Mouse (Mus musculus): Measurements from ENCODE around the gene Slc30a7. TPM values are rescaled to one million over a fixed set of nuclear protein-coding genes. Genes with fewer than 3 reads are reported as not detected.

The Slc30a7 gene
- polyA plus RNA-seq, 1 experiment from 2014 or later: 29.5 TPM

DNA sequence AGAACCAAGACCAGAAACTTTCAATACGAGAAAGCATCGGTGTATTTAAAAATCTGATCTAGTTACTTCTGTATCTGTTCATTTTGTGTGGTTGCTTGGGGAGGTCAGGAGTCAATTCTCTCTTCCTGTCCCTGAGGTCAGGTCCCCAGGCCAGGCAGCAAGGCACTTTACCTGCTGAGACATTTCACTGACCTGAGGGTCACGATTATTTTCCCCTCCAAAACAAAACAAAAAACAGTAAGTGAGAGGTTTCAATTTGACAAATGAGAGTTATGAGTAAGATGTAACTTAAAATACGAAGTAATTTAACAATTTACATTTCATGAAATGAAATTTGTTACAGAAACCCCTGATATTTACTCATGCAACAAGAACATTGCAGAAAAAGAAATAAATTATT is 54.9 kb downstream of the Slc30a7 start:
- peaks cover 74% of the 10 kb centered on the region for H3K36me3 ChIP-seq
- H3K27ac ChIP-seq: no peak overlapping the region
- WGBS: 89% methylated on average over 4 of the region's 4 CpGs
- DNase-seq (ENCODE audit: low spot score): no peak
- H3K4me1 ChIP-seq: no peaks in the 10 kb centered on the region
- H3K27me3 ChIP-seq (ENCODE audit: low read depth, poor library complexity, severe bottlenecking): no peaks in the 10 kb centered on the region
- H3K4me3 ChIP-seq: no peak overlapping the region
- no peaks in the 10 kb centered on the region for H3K9me3 ChIP-seq (replicated peaks)

DNA sequence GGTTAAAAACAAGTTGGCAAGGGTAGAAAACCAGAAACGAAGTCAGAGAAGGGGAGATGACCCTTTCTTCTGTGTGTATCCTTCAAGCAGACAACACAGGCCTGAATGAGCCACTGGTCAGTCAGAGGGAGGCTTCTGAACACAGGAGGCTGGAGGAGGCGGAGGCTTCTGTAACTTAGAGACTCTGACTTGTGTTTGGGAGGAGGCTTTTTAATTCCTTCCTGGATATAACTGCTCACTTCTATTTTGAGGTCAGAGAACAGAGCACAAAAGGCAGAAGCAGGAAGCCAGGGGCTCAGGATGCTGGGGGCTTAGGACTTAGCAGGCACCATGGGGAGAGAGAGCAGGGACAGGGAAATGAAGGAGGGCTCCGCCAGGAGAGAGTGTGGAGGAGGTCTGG is 56.0 kb downstream of the Slc30a7 start:
- Histone ChIP-seq H3K36me3 (peaks cover 70% of the 10 kb centered on the region), H3K9me3 (replicated peaks) (no peaks in the 10 kb centered on the region), H3K4me1 (no peaks in the 10 kb centered on the region), H3K27me3 (ENCODE audit: low read depth, poor library complexity, severe bottlenecking) (no peaks in the 10 kb centered on the region), H3K27ac (no peak overlapping the region), H3K4me3 (no peak overlapping the region)
- 79% methylated on average over 3 of the region's 3 CpGs for WGBS
- DNase-seq (ENCODE audit: low spot score): no peak

DNA sequence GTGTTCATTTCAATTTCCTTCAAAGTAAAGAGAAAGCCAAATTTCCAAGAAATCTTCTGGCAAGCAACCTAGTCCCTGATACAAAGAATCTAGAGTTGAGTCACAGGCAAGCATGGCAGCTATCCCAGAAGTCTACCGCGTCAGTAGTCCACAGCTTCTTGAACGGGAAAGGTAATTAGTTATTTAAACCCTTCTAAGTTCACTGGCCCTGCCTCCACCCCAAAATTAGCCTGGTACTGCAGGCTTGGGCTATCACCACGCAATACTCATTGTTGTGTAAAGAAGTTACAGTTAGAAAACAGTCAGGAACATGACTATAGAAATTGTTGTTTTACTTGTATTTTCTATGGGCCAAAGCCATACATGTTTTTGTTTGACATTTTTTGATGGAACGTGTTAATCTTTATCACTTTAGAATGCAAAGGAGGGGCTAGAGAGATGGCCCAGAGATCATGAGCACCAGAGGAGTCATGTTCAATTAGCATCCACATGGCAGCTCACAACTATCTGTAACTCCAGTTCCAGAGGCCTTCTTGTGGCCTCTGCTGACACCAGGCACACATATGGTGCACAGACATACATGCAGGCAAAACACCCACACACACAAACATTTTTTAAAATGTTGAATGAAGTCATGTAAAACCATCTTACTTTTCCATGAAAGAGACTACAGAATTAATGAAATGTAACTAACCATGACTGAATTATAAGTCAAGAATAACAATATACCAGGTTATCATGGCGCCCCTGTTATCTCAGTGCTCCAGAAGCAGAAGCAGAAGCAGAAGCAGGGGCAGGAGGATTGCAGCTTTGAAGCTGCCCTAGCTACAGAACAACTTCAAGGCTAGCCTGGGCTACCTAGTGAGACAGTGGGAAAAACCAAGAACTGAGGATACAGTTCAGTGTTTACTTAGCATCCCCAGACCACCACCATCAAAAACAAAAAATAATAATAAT is 57.0 kb downstream of the Slc30a7 start:
- H3K36me3 ChIP-seq: peaks cover 68% of the 10 kb centered on the region
- H3K4me3 ChIP-seq: no peak overlapping the region
- no peak overlapping the region for H3K27ac ChIP-seq
- H3K27me3 ChIP-seq (ENCODE audit: low read depth, poor library complexity, severe bottlenecking): no peaks in the 10 kb centered on the region
- no peaks in the 10 kb centered on the region for H3K9me3 ChIP-seq (replicated peaks)
- DNase-seq (ENCODE audit: low spot score): no peak
- WGBS: 90% methylated on average over 6 of the region's 6 CpGs
- no peaks in the 10 kb centered on the region for H3K4me1 ChIP-seq

DNA sequence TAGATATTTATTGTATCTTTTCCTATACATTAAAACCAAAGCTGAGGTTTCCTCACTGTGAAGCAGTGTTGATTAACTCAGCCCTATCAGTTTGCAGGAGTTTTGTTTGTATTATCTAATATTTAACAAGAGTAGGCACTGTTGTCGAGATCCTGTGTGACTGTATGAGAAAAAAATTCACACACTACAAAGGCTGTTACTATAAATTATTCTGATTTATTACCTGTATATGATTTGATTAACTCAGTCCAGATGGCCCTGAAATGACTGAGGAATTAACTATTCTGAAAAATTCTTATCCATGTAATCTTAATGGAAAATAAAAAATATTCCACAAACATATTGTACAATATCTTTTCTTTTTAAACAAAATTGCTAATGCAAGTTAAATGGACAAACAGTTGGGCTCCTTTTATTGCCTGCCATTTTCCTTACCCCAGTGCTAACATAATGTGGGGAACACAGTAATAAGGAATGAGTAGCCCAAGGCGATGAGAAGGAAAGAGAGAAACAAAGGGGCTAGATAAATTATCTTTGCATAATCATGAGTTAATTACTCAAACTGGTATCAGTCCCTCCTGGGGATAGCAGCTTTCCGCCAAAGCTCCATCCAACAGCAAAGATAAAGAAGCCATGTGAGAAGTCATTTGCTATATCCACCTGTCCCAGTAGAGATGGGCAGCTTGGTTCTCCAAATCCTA is 57.8 kb downstream of the Slc30a7 start:
- no peaks in the 10 kb centered on the region for H3K27me3 ChIP-seq (ENCODE audit: low read depth, poor library complexity, severe bottlenecking)
- WGBS: 85% methylated on average over 3 of the region's 3 CpGs
- H3K27ac ChIP-seq: no peak overlapping the region
- no peaks in the 10 kb centered on the region for H3K9me3 ChIP-seq (replicated peaks)
- no peak overlapping the region for H3K4me3 ChIP-seq
- no peaks in the 10 kb centered on the region for H3K4me1 ChIP-seq
- no peak for DNase-seq (ENCODE audit: low spot score)
- H3K36me3 ChIP-seq: peaks cover 77% of the 10 kb centered on the region

DNA sequence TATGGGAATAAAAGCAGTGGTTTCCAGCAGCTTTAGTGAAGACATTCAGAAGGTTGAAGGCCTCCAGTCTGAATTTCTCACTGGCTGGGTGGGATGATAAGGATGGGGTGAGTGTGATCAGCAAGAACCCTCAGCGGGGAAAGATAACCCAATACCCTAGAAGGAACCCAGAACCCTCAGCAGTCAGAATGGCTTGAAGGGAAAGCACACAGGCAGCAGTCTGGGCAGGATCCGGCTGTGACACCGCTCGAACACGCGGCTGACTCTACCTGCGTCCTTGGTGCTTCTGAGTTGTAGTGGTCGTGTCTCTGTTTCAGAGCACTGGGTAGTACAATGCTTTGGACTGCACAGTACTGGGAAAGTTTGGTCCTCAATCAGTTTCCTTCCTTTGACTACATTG is 60.9 kb downstream of the Slc30a7 start:
- Histone ChIP-seq H3K27me3 (ENCODE audit: low read depth, poor library complexity, severe bottlenecking) (no peaks in the 10 kb centered on the region), H3K27ac (no peak overlapping the region), H3K4me3 (no peak overlapping the region), H3K9me3 (replicated peaks) (no peaks in the 10 kb centered on the region), H3K36me3 (peaks cover 76% of the 10 kb centered on the region), H3K4me1 (no peaks in the 10 kb centered on the region)
- 100% methylated on average over 8 of the region's 8 CpGs for WGBS
- DNase-seq (ENCODE audit: low spot score): no peak

DNA sequence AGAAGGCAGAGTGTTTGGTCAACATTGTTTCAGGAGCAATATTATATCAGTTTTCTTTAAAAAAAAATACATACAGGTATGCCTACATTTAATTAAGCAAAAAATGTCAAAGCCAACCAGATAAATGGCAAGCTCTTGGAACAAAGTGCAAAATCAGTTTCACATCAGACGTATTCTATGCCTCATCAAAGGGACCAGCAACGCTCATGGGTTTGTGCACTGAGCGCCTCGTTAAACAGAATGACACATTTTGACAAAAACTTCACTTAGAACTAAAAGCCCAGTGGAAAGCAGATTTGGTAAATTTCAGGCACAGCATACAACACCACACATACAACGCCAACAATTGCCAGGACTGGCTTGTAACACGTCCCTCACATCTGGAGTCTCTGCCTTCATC is 62.8 kb downstream of the Slc30a7 start:
- Histone ChIP-seq H3K27me3 (ENCODE audit: low read depth, poor library complexity, severe bottlenecking) (no peaks in the 10 kb centered on the region), H3K4me1 (no peaks in the 10 kb centered on the region), H3K9me3 (replicated peaks) (no peaks in the 10 kb centered on the region), H3K27ac (no peak overlapping the region), H3K4me3 (no peak overlapping the region), H3K36me3 (peaks cover 66% of the 10 kb centered on the region)
- DNase-seq (ENCODE audit: low spot score): no peak
- WGBS: 94% methylated on average over 6 of the region's 6 CpGs

DNA sequence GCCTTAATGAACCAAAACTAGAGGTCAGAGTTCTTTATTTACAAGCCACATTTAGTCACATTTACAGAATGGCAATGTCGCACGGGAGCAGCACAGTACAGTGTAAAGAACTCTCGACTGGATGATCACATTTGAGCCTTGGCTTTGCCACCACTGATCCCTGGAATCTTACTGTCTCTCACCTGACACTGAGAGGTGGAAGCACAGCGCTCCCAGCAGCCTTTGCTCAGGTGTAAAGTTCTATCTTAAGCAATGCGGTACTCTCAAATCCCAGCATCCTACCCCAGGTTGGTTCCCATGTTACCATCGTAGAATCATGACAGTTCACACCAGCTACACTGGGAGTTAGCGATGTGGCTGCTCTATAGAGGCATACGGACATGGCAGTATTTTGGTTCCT is 65.7 kb downstream of the Slc30a7 start:
- Histone ChIP-seq H3K36me3 (peaks cover 52% of the 10 kb centered on the region), H3K9me3 (replicated peaks) (no peaks in the 10 kb centered on the region), H3K4me1 (no peaks in the 10 kb centered on the region), H3K27ac (no peak overlapping the region), H3K4me3 (no peak overlapping the region), H3K27me3 (ENCODE audit: low read depth, poor library complexity, severe bottlenecking) (no peaks in the 10 kb centered on the region)
- WGBS: 95% methylated on average over 8 of the region's 8 CpGs
- no peak for DNase-seq (ENCODE audit: low spot score)

DNA sequence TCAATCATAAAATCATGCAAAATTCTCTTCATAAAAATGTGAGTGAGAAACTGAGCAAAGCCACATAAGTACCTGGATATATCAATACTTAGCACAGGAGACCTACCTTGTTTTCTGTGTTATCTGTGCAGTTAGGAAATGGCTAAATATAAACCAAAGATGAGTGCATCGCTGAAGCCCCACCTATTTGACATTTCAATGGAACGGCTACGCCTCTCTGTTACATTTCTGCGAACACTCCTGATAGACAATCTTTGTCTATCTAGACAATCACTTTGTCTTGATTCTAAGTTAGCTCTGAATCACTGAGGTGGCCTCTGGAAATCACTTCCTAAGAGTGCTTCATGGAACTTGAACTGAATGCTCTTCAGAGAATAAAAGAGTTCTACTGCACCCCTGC is 66.7 kb downstream of the Slc30a7 start:
- WGBS: 97% methylated on average over 4 of the region's 4 CpGs
- H3K4me3 ChIP-seq: no peak overlapping the region
- no peaks in the 10 kb centered on the region for H3K4me1 ChIP-seq
- H3K36me3 ChIP-seq: peaks cover 44% of the 10 kb centered on the region
- no peaks in the 10 kb centered on the region for H3K9me3 ChIP-seq (replicated peaks)
- H3K27me3 ChIP-seq (ENCODE audit: low read depth, poor library complexity, severe bottlenecking): no peaks in the 10 kb centered on the region
- no peak for DNase-seq (ENCODE audit: low spot score)
- H3K27ac ChIP-seq: no peak overlapping the region

DNA sequence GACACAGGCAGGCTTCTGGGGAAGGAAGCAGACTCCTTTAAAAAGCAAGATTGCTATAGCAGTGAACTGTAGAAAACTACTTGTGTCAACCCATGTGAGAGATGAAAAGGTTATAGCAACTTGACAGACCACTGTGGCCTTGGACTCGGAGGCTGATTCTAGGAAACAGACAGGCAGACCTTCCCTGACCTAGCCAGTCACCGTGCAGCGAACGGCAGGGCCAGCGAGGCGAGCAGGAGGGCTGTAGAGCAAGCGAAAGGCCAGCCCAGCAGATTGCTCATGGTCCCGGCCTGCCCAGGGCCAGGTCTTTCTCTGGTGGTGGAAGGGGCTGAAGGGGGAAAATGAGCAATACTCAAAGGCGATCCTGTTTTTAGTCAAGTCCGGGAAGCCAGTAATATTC is 69.4 kb downstream of the Slc30a7 start:
- H3K36me3 ChIP-seq: peaks cover 19% of the 10 kb centered on the region
- no peaks in the 10 kb centered on the region for H3K27me3 ChIP-seq (ENCODE audit: low read depth, poor library complexity, severe bottlenecking)
- no peaks in the 10 kb centered on the region for H3K9me3 ChIP-seq (replicated peaks)
- 96% methylated on average over 10 of the region's 10 CpGs for WGBS
- no peaks in the 10 kb centered on the region for H3K4me1 ChIP-seq
- H3K27ac ChIP-seq: no peak overlapping the region
- DNase-seq (ENCODE audit: low spot score): no peak
- no peak overlapping the region for H3K4me3 ChIP-seq

DNA sequence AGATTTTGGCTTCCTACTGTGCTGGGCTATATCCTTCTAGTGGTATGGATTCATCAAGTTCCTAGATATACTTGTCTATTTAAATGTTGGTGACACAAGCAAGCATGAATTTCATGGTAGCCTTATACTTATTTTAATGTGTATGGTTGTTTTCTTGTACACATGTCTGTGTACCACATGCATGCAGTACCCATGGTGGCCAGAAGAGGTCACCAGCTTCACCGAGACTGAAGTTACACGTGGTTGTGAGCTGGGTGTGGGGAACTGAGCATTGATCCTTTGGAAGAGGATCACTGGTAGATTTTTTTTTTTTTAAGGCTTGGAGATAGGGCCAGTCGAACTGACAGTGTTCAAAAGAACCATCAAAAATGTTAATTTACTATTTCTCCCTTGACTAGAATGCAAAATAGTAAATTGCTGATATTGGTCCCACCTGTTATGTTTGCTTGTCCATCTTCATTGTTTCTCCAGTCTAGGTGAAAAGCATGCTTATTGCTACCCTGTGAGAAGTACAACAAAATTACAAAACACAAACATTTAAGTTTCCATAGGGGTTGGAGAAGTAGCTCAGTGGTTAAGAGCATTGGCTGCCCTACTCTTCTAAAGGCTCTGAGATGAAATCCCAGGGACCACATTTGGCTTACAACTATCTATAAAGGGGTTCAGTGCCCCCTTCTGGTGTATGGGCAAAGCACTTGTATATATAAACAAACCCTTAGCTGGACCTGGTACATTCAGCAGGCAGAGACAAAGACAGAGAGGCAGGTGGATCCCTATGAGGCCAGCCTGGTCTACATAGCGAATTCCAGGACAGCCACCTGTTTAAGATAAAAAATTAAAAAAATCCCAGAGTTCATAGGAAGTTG is 70.2 kb downstream of the Slc30a7 start:
- Histone ChIP-seq H3K4me1 (no peaks in the 10 kb centered on the region), H3K4me3 (no peak overlapping the region), H3K27ac (no peak overlapping the region), H3K9me3 (replicated peaks) (no peaks in the 10 kb centered on the region), H3K27me3 (ENCODE audit: low read depth, poor library complexity, severe bottlenecking) (no peaks in the 10 kb centered on the region), H3K36me3 (peaks cover 13% of the 10 kb centered on the region)
- DNase-seq (ENCODE audit: low spot score): peak; percentile 53
- WGBS: 63% methylated on average over 4 of the region's 4 CpGs

DNA sequence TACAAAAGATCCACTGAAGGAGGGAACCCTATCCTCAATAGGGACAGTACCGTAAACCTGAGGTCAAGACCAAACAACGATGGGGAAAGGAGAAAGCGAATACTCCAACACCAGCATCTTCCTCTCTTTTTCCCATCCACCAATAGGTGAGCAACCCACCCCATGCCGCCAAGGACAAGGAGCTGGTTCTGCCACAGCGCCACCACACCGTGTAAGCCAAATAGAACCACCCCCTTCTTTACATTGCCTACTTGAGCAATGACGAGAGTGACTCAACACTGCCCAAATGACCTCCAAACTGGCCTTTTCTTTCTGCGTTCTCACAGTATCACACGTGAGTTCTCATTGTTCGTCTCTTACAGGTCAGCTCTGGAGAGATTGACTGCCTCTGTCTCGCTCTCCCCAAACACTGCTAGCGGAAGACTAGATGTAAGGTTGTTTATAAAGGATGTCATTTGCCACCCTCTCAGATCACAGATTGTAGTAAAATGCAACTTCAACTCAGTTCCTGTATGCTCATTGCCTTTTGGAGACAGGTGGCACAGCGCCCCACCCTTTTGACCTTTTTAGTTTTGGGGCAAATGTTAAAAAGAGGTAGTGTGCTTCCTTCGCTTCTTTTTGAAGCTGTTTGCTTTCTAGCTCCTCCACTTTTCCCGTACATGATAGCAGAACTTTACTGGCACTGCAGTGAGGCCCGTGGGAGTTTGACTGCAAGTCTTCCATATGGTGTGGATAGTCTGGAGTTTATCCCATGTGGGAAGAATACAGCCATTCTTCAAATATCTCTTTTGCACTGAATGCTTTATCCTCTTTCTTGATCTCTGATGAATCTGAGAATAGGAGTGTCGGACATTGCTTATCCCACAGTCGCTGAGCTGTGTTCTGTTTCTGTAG is 73.7 kb downstream of the Slc30a7 start:
- peaks cover 12% of the 10 kb centered on the region for H3K36me3 ChIP-seq
- H3K4me3 ChIP-seq: no peak overlapping the region
- DNase-seq (ENCODE audit: low spot score): no peak
- H3K9me3 ChIP-seq (replicated peaks): no peaks in the 10 kb centered on the region
- no peaks in the 10 kb centered on the region for H3K27me3 ChIP-seq (ENCODE audit: low read depth, poor library complexity, severe bottlenecking)
- H3K4me1 ChIP-seq: no peaks in the 10 kb centered on the region
- no peak overlapping the region for H3K27ac ChIP-seq
- WGBS: 92% methylated on average over 18 of the region's 18 CpGs

DNA sequence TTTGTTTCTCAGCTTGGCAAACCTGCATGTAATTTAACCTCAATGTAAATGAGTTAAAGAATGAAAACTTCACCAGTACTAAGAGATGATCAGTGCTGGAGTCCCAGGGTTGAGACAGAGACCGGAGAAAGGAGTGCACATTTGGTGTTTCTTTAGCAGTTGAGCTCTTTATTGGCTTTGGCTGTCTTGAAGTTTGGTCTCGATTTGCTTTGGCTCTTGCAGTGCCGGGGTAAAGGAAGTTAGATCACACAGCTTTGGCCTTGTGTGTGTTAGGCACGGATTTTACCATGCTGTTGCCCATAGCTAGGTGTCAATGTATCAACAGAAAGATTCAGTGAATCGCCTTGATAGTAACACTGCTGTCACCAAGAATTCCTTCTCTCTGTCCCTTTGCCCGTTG is 75.5 kb downstream of the Slc30a7 start:
- Histone ChIP-seq H3K4me3 (no peak overlapping the region), H3K27me3 (ENCODE audit: low read depth, poor library complexity, severe bottlenecking) (no peaks in the 10 kb centered on the region), H3K27ac (no peak overlapping the region), H3K9me3 (replicated peaks) (no peaks in the 10 kb centered on the region), H3K4me1 (no peaks in the 10 kb centered on the region), H3K36me3 (peaks cover 25% of the 10 kb centered on the region)
- 91% methylated on average over 6 of the region's 6 CpGs for WGBS
- DNase-seq (ENCODE audit: low spot score): no peak
